Mouse (Mus musculus) limb, embryonic 12.5 days (tissue): ENCODE results near the gene Ntf3. TPM values are rescaled to one million over a fixed set of nuclear protein-coding genes. Genes with fewer than 3 reads are reported as not detected.

Experiments used
- ATAC-seq: fragments of 200-750 bp; cut with Nextera tagmentation; 2 replicates; pipeline ENCODE4 v1.8.0; 2017; ENCODE audit warnings: low read depth, moderate TSS enrichment; ENCODE audit not compliant: insufficient number of reproducible peaks, insufficient read depth, low FRiP score, low TSS enrichment
- H3K27ac ChIP-seq: fragments of 300-500 bp; sonication (generic); 2 replicates; pipeline ENCODE4 v1.5.1; 2016; ENCODE audit warnings: mild to moderate bottlenecking, moderate library complexity
- H3K27me3 ChIP-seq: fragments of 300-500 bp; sonication (generic); 2 replicates; pipeline ENCODE4 v1.6.1; 2016; ENCODE audit warnings: mild to moderate bottlenecking, moderate library complexity
- H3K36me3 ChIP-seq: fragments of 300-500 bp; sonication (generic); 2 replicates; pipeline ENCODE4 v1.6.1; 2016; ENCODE audit warnings: mild to moderate bottlenecking, moderate library complexity
- H3K4me1 ChIP-seq: fragments of 300-500 bp; sonication (generic); replicated peaks from 2 replicates; pipeline ENCODE4 v1.6.1; 2016
- H3K4me2 ChIP-seq: fragments of 300-500 bp; sonication (generic); 2 replicates; pipeline ENCODE4 v1.6.1; 2016; ENCODE audit warnings: mild to moderate bottlenecking, moderate library complexity
- H3K4me3 ChIP-seq: fragments of 300-500 bp; sonication (generic); replicated peaks from 2 replicates; pipeline ENCODE4 v1.5.1; 2016; ENCODE audit warnings: mild to moderate bottlenecking
- H3K9ac ChIP-seq: fragments of 300-500 bp; sonication (generic); replicated peaks from 2 replicates; pipeline ENCODE4 v1.6.1; 2016; ENCODE audit warnings: mild to moderate bottlenecking, moderate library complexity
- H3K9me3 ChIP-seq: fragments of 300-500 bp; sonication (generic); 2 replicates; pipeline ENCODE4 v1.6.1; 2016; ENCODE audit warnings: mild to moderate bottlenecking, moderate library complexity
- WGBS: fragments of 180-500 bp; shearing (Covaris S2); methylation state at CpG from one replicate; pipeline ENCODE4 v1.1.7; 2016; 5-methylcytosine and 5-hydroxymethylcytosine counted together
- polyA plus RNA-seq: library from polyadenylated mRNA; unstranded; fragments of >200 nt; fragmentation: Nextera tagmentation; extraction: Ambion mirVana; gene quantifications from 2 replicates; pipeline ENCODE4 v1.2.1, GENCODE M21; 2016

Gene Ntf3
- polyA plus RNA-seq, result 27.6 and 29.5 TPM in 2 replicates

DNA sequence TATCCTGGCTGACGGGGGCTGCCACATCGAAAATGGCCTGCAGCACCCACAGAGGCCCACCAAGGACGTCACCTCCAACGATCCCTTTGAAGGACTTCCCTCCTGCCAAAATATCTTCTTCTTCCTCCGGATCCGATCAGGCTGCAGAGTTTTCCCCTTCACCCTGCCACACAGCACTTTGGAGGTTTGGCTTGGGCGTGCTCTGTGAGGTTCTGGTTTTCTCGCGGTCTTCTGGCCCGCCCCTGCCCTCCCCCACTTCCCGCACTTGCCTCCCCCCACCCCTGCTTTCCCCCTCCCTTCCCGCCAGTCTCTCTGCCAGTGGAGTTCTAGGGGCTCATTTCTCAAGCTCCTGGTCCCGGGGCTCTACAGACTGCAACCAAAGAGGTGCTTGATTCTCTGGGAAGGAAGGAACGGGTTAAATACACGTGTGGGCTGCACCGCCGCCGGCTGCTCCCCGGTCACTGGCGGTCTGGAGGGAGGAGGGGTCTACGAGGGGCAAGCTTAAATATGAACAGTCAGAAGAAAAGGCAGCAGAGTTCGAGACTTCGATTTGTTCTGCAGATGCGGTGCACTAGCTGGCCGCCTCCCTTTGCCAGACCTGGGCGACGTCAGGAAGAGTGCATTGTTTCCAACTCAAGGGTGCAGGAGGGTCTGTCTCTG is at the start of gene Ntf3:
Ntf3 (minus strand) TSS at position 363 of the 660 bp plus-strand sequence.
- H3K9ac ChIP-seq, result peak within 1 kb of the TSS; percentile 42
- peak; percentile 50 for ATAC-seq
- H3K27me3 ChIP-seq, result 0 out of 2 replicates have a peak, but pooled peaks cover 3% of the 10 kb centered on the region
- H3K4me1 ChIP-seq, result peaks cover 51% of the 10 kb centered on the region
- H3K4me3 ChIP-seq, result peak within 1 kb of the TSS; percentile 63
- no peaks in the 10 kb centered on the region for H3K9me3 ChIP-seq
- H3K27ac ChIP-seq, result peak within 1 kb of the TSS; percentile 73
- WGBS, result under 1% methylated on average over 27 of the region's 27 CpGs
- H3K4me2 ChIP-seq, result peak within 1 kb of the TSS; percentile 92
- H3K36me3 ChIP-seq, result no peaks in the 10 kb centered on the region

DNA sequence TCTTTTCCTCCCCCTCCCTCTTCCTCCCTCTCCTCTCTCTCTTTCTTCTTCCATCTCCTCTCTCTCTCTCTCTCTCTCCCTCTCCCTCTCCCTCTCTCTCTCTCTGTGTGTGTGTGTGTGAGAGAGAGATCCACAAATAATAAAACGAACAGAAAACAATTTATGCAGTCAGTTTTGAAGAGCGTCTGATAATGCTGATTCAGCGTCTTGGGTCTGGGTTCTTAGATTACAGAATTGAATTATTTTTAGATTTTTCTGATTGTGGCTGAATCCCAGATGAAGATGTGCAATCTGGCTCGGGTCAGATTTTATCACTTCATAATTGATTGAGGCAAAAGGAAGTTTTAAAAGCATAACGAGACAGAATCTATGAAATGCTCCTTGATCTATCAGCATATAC is 46.6 kb upstream of the Ntf3 start:
- Histone ChIP-seq H3K27ac (no peak overlapping the region), H3K4me1 (peaks cover 4% of the 10 kb centered on the region; the same call in 1 of the 2 replicates), H3K27me3 (no peaks in the 10 kb centered on the region), H3K9me3 (no peaks in the 10 kb centered on the region), H3K36me3 (no peaks in the 10 kb centered on the region), H3K4me3 (no peak overlapping the region), H3K4me2 (no peak overlapping the region), H3K9ac (no peak overlapping the region)
- no peak for ATAC-seq
- WGBS, result 78% methylated on average over 5 of the region's 5 CpGs

DNA sequence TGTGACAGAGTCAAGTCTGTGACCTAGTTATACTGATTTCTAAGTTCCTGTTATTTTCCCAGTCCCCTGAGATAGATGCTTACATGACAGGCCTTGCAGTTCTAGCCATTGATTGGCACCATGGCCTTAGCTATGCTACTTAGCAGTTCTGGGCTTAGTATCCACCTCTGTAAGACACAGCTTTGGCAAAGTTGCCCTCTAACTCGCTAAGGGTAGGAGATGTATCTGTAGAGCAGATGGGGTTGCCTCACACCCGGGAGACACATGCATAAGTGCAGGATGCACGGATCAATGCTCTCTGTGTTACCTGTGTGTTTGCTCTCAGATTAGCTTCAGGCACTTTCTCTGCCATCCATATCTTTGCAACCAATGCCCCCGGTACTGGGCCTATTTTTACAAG is 36.7 kb upstream of the Ntf3 start:
- no peaks in the 10 kb centered on the region for H3K36me3 ChIP-seq
- H3K27me3 ChIP-seq, result no peaks in the 10 kb centered on the region; the same call in 1 of the 2 replicates
- H3K27ac ChIP-seq, result no peak overlapping the region
- WGBS, result 78% methylated on average over 4 of the region's 4 CpGs
- no peaks in the 10 kb centered on the region for H3K9me3 ChIP-seq
- no peak overlapping the region for H3K4me3 ChIP-seq
- H3K4me2 ChIP-seq, result no peak overlapping the region
- no peak for ATAC-seq
- H3K9ac ChIP-seq, result no peak overlapping the region
- H3K4me1 ChIP-seq, result no peaks in the 10 kb centered on the region; the same call in 1 of the 2 replicates

DNA sequence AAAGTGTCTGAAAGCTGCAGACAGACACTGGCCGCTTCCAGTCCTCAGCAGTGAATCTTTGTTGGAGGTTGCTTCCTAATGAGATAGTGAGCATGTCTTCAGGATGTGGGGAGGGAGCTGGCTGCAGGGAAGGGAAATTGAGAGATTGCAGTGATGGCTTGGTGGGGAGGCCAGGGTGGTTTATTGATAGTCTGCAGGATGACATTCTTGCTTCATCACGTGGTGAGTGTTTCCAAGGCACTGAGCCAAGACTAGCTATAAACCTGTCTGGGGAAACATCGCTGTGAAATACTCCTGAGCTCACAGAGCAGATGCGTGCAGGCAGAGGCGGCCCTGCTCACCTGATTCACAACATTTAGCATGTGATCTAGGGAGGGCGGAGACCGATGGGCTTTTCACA is 36.2 kb upstream of the Ntf3 start:
- 0 out of 2 replicates have a peak, but pooled peaks have one; percentile 47 for ATAC-seq
- no peaks in the 10 kb centered on the region for H3K36me3 ChIP-seq
- no peak overlapping the region for H3K27ac ChIP-seq
- no peaks in the 10 kb centered on the region; the same call in 1 of the 2 replicates for H3K4me1 ChIP-seq
- no peak overlapping the region for H3K4me3 ChIP-seq
- no peaks in the 10 kb centered on the region for H3K9me3 ChIP-seq
- no peak overlapping the region for H3K4me2 ChIP-seq
- no peak overlapping the region for H3K9ac ChIP-seq
- 43% methylated on average over 7 of the region's 7 CpGs for WGBS
- no peaks in the 10 kb centered on the region; the same call in 1 of the 2 replicates for H3K27me3 ChIP-seq

DNA sequence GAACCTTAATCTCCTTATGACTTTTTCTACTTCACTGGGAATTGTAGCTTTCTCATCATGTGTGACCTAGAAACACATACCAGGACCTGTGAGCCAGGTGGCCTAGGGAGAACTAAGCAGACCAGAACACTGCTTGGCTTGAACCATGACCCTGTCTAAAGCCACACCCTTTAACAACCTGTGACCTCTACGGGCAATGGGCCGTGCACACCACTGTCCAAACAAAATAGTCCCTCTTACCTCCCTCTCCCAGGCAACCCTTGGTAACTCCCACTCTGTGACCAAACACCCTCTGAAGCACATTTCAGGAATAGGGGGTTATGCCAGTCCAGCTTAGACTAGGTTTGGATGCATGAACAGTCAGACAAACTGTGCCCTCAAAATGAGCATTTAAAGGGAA is 35.0 kb upstream of the Ntf3 start:
- Histone ChIP-seq H3K4me2 (no peak overlapping the region), H3K9ac (no peak overlapping the region), H3K4me3 (no peak overlapping the region), H3K27ac (no peak overlapping the region), H3K27me3 (no peaks in the 10 kb centered on the region; the same call in 1 of the 2 replicates), H3K36me3 (no peaks in the 10 kb centered on the region), H3K9me3 (no peaks in the 10 kb centered on the region), H3K4me1 (no peaks in the 10 kb centered on the region; the same call in 1 of the 2 replicates)
- ATAC-seq, result no peak
- WGBS, result 85% methylated on average over 2 of the region's 2 CpGs

DNA sequence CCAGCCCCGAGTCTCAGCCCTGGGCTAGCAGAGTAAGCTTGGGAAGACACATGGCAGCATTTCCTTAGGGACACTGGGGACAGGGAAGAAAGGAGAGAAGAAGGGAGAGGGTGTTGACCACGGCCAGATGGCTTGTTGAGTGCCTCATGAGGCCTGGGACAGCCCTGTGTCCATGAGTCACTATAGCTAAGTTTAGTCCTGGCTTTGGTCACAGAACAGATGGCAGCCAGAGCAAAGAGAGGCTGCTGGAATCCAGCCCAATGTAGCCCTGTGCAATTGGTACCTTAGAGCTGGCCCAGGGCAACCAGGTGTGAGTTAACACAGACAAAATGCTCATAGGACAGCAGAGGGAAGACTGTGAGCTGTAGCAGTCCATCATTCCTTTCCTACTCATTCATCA is 33.2 kb upstream of the Ntf3 start:
- Histone ChIP-seq H3K4me3 (no peak overlapping the region), H3K9me3 (no peaks in the 10 kb centered on the region), H3K36me3 (no peaks in the 10 kb centered on the region), H3K27me3 (no peaks in the 10 kb centered on the region; the same call in 1 of the 2 replicates), H3K4me1 (no peaks in the 10 kb centered on the region; the same call in 1 of the 2 replicates), H3K27ac (no peak overlapping the region), H3K9ac (no peak overlapping the region), H3K4me2 (no peak overlapping the region)
- WGBS, result 66% methylated on average over 2 of the region's 2 CpGs
- ATAC-seq, result no peak

DNA sequence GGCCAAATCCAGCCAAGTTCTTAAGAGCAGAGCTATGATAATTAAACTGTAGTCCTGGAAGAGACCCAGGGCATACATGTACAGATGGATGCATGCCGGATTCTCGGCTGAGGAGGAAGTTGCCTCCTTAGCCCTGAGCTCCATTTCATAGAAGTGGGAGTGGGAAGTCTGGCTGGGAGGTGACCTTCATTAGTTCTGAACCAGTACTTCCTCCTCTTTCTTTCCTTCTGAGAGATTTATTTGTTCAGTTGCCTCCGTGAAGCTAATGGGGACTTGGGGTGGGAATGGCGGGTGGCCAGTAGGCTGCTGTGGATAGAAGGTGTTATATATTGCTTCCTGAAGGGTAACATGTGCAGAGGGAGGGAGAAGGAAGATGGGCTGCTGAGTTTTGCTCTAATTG is 28.1 kb upstream of the Ntf3 start:
- H3K4me1 ChIP-seq, result no peaks in the 10 kb centered on the region
- H3K9ac ChIP-seq, result no peak overlapping the region
- ATAC-seq, result no peak
- no peaks in the 10 kb centered on the region; the same call in 1 of the 2 replicates for H3K27me3 ChIP-seq
- H3K27ac ChIP-seq, result no peak overlapping the region
- no peak overlapping the region for H3K4me2 ChIP-seq
- H3K4me3 ChIP-seq, result no peak overlapping the region
- 53% methylated on average over 4 of the region's 4 CpGs for WGBS
- no peaks in the 10 kb centered on the region for H3K36me3 ChIP-seq
- no peaks in the 10 kb centered on the region for H3K9me3 ChIP-seq

DNA sequence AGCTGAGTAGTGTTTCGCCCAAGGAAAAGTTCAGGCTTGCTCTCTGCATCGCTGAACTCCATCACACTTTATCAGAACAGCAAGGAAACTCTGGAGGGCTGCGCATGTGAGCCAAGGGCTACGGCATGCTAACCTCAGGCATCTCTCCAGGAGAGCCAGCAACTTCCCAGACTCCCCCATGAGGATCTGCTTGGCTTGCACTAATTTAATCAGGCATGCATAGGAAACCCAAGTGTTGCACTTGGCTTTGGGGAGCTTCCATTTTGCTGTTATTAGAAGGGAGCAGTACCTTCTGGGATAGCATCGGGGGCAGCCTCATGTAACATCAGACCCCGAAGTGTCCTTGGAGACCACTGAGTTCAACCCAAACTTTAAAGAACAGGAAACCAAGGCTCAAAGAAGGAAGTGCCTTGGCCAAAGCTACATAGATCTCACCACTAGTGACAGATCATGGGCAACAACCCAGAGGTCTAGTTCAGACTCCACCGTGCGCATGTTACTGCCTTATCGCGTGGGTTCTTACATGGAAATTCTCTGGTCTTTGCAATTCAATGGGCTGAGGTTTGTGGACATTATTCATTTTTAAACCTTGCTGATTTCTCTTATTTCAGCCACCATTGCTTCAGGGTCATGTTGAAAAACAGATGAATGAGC is 23.6 kb upstream of the Ntf3 start:
- 91% methylated on average over 10 of the region's 10 CpGs for WGBS
- Histone ChIP-seq H3K36me3 (no peaks in the 10 kb centered on the region), H3K4me2 (no peak overlapping the region), H3K27me3 (no peaks in the 10 kb centered on the region), H3K4me1 (no peaks in the 10 kb centered on the region), H3K9me3 (no peaks in the 10 kb centered on the region), H3K4me3 (no peak overlapping the region), H3K27ac (no peak overlapping the region), H3K9ac (no peak overlapping the region)
- ATAC-seq, result no peak

DNA sequence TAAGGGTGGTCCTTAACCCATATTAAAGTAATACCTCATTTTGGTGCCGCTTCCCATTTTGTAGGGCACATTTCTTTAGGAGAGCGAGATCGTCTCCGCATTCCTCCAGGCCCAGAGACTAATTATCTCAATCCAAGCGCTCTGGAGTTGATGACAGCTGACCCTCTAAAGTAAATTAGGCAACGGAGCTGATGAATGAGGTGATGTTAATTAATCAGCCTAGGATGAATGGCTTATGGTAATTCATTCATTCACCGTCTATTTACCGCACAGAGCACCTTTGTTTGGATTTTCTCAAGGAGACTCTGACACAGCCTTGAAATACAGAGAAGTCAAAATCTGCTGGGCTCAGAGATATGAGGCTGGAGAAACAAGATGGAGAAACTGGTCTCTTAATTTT is 20.7 kb upstream of the Ntf3 start:
- H3K27me3 ChIP-seq, result no peaks in the 10 kb centered on the region
- ATAC-seq, result no peak
- 40% methylated on average over 8 of the region's 8 CpGs for WGBS

DNA sequence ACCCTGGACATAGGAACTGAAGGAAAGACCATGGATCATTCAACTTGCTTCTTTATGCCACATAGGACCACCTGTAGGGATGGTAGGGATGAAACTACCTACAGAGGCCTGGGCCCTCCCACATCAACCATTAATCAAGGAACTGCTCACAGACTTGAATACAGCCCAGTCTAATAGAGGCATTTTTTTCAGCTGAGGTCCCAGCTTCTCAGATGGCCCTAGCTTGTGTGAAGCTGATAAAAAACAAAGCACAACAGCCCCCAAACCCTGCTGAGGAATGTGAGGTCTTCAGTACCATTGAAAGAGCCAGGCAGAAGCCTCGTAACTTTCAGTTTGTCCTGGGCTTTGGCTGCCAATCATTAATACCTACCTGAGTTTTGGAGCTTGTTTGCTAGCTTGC is 19.4 kb upstream of the Ntf3 start:
- H3K4me1 ChIP-seq, result no peaks in the 10 kb centered on the region
- H3K4me3 ChIP-seq, result no peak overlapping the region
- no peak overlapping the region for H3K27ac ChIP-seq
- H3K27me3 ChIP-seq, result no peaks in the 10 kb centered on the region
- ATAC-seq, result no peak
- no peaks in the 10 kb centered on the region for H3K36me3 ChIP-seq
- WGBS, result 63% methylated on average over 1 of the region's 1 CpGs
- no peak overlapping the region for H3K4me2 ChIP-seq
- no peaks in the 10 kb centered on the region for H3K9me3 ChIP-seq
- no peak overlapping the region for H3K9ac ChIP-seq

More for the DNA sequence above, 20.7 kb upstream of the Ntf3 start:
- H3K9ac ChIP-seq, result no peak overlapping the region
- no peak overlapping the region for H3K4me2 ChIP-seq
- no peaks in the 10 kb centered on the region for H3K4me1 ChIP-seq
- H3K27ac ChIP-seq, result no peak overlapping the region
- H3K9me3 ChIP-seq, result no peaks in the 10 kb centered on the region
- H3K4me3 ChIP-seq, result no peak overlapping the region
- no peaks in the 10 kb centered on the region for H3K36me3 ChIP-seq

DNA sequence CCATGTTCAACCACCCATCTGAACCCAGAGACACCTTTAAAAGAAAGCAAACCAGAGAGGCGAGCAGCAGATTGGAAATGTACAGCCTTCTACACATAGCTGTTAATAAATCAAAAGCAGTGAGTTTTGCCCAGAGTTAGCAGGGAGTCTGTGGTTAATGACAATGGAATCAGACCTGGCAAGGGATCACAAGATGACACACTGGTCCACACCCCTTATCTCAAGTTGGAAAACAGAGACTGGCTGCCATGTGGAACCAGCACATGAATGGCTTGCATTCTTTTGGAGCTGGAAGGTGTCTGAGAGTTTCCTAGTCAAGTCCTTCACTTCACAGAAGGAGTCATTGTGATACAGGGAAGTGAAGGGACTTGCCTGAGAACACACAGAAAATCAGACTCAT is 5.4 kb upstream of the Ntf3 start:
- Histone ChIP-seq H3K27ac (no peak overlapping the region), H3K4me1 (peaks cover 9% of the 10 kb centered on the region), H3K4me2 (no peak overlapping the region), H3K27me3 (no peaks in the 10 kb centered on the region), H3K9me3 (no peaks in the 10 kb centered on the region), H3K4me3 (no peak overlapping the region), H3K9ac (no peak overlapping the region), H3K36me3 (no peaks in the 10 kb centered on the region)
- WGBS, result 83% methylated on average over 1 of the region's 1 CpGs
- no peak for ATAC-seq
